Mouse (Mus musculus) heart, embryonic 10.5 days (tissue): ENCODE results near the gene Copz1. TPM values are rescaled to one million over a fixed set of nuclear protein-coding genes. Genes with fewer than 3 reads are reported as not detected.

Experiments
- DNase-seq: peaks from one replicate; pipeline ENCODE4 v3.0.0-alpha.2; 2017; ENCODE audit warnings: low spot score
- H3K27ac ChIP-seq: fragments of 300-500 bp; sonication (generic); 2 replicates; pipeline ENCODE4 v1.5.1; 2016; ENCODE audit warnings: mild to moderate bottlenecking
- H3K27me3 ChIP-seq: fragments of 300-500 bp; sonication (generic); 2 replicates; pipeline ENCODE4 v1.6.1; 2016; ENCODE audit warnings: mild to moderate bottlenecking; ENCODE audit not compliant: poor library complexity, insufficient read depth, severe bottlenecking
- H3K36me3 ChIP-seq: fragments of 300-500 bp; sonication (generic); 2 replicates; pipeline ENCODE4 v1.6.1; 2016; ENCODE audit warnings: mild to moderate bottlenecking, moderate library complexity
- H3K4me1 ChIP-seq: fragments of 300-500 bp; sonication (generic); 2 replicates; pipeline ENCODE4 v1.6.1; 2016; ENCODE audit warnings: mild to moderate bottlenecking
- H3K4me3 ChIP-seq: fragments of 300-500 bp; sonication (generic); 2 replicates; pipeline ENCODE4 v1.5.1; 2016; ENCODE audit warnings: mild to moderate bottlenecking, moderate library complexity
- H3K9me3 ChIP-seq: fragments of 300-500 bp; sonication (generic); 2 replicates; pipeline ENCODE4 v1.6.1; 2016; ENCODE audit warnings: mild to moderate bottlenecking, moderate library complexity
- WGBS: fragments of 180-500 bp; shearing (Covaris S2); methylation state at CpG from one replicate; pipeline ENCODE4 v1.1.7; 2016; 5-methylcytosine and 5-hydroxymethylcytosine counted together
- polyA plus RNA-seq: library from polyadenylated mRNA; unstranded; fragments of >200 nt; fragmentation: Nextera tagmentation; extraction: Ambion mirVana; gene quantifications from 2 replicates; pipeline ENCODE4 v1.2.1, GENCODE M21; 2016

Gene Copz1
- polyA plus RNA-seq, 1 experiment from 2014 or later, result 264 TPM

DNA sequence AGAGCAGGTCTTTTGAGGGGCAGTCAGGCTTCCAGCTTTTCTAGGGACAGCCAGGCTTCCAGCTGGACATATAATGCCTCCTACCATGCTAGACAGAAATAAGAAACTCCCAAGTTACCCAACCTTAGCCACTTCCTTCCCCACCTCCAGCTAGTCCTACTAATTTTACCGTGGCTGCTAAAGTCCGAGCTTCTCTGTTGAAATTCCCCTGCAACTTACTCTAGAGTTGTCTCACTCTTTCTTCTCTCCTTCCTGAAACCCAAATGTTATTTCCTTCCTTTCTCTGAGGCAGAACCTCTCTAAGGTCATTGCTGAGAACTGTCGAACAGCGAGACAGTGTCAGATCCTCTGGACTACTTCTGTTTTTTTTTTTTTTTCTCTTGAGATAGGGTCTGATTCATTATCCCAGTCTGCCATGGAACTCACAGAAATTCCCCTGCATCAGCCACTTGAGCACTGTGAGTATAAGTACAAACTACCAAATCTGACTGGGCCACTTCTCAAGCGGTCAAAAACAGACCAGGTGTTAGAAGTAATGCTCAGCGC, 37.9 kb downstream of the Copz1 start, which contains the start of gene Gpr84:
Gene Gpr84, minus strand, starts transcription at position 248 of the 546 bp plus-strand sequence.
- Histone ChIP-seq H3K27me3 (peaks cover 29% of the 10 kb centered on the region), H3K4me3 (no peak within 1 kb of the TSS), H3K27ac (no peak within 1 kb of the TSS), H3K9me3 (no peaks in the 10 kb centered on the region), H3K4me1 (peaks cover 47% of the 10 kb centered on the region), H3K36me3 (0 out of 2 replicates have a peak, but pooled peaks cover under 1% of the 10 kb centered on the region)
- DNase-seq, result no peak
- 44% methylated on average over 6 of the region's 6 CpGs for WGBS

DNA sequence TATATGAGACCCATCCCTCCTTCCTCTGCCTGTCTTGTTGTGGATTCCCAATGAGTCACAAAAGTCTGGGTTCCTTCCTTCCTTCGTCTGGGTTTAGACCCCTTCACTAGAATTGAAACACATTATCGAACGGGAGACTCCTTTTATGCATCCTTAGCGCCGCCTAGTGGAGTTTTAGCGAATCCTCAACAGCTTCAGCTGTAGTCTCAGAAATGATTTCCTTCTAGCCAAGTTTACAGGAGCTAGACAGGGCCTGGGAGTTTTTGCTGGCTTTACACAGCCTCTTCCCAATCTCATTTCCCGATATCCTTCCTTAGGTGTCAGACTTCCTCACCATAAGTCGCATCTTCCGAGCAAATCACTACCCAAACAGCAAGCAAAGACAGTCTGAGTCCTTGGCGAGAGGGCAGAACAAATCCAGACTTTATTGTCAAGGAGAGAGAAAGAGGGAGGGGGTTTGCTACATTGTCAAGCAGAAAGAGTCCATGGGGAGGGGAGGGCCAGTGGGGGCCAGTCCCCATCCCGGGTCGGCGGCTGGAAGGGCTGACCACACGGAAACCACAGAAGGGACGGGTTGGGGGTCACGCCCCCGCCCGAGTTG, 41.1 kb downstream of the Copz1 start:
- Histone ChIP-seq H3K27ac (peak overlapping the region; percentile 44; the same call in 1 of the 2 replicates), H3K4me1 (peaks cover 40% of the 10 kb centered on the region), H3K27me3 (peaks cover 27% of the 10 kb centered on the region), H3K4me3 (peak overlapping the region; percentile 57), H3K36me3 (peaks cover 28% of the 10 kb centered on the region), H3K9me3 (no peaks in the 10 kb centered on the region)
- no peak for DNase-seq
- 19% methylated on average over 18 of the region's 18 CpGs for WGBS

DNA sequence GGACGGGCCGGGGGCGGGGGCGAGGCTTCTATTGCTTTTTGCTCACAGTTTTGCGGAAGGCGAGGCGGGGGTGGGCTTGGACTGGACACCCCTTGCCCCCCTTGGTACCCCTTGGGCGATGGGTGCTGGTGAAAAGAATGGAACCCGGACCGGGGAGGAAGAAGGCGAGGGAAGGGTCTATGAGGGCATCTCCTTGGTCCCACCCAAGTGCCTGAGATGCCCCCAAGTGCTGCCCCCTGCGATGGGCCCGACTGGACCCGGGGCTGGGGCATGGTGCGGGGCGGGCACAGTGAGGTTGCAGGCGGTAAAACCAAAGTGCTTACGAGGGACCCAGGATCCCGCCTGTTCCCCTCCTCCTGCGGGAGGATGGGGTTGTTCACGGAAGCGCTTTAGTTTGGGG, 41.7 kb downstream of the Copz1 start:
- no peak for DNase-seq
- WGBS, result 37% methylated on average over 21 of the region's 22 CpGs
- Histone ChIP-seq H3K4me3 (peak overlapping the region; percentile 57), H3K4me1 (peaks cover 35% of the 10 kb centered on the region), H3K9me3 (no peaks in the 10 kb centered on the region), H3K27ac (peak overlapping the region; percentile 44; the same call in 1 of the 2 replicates), H3K27me3 (peaks cover 21% of the 10 kb centered on the region), H3K36me3 (peaks cover 34% of the 10 kb centered on the region)

DNA sequence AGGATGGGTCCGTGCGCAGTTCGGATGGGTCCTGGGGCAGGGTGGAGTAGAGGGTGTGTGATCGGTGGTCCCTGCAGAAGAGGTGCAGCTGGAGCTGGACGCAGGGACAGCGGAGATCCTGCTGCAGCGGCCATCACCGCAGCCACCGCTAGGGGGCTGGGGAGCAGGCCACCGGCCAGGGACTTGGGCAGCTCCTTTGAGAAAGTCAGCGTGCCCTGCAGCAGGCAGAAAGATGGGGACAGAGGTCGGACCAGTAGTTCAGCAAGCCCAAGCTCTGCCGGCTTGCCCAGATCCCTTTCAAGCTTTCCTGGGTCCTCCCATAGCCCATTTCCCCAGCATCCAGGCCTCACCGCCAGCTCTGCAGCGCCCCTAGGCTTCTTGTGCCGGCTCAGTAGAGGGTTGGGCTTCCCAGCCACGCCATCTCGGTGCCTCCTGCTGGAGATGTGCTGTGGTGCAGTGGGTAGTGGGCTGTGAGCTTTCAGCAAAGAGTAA, 42.5 kb downstream of the Copz1 start:
- WGBS, result 2% methylated on average over 18 of the region's 18 CpGs

DNA sequence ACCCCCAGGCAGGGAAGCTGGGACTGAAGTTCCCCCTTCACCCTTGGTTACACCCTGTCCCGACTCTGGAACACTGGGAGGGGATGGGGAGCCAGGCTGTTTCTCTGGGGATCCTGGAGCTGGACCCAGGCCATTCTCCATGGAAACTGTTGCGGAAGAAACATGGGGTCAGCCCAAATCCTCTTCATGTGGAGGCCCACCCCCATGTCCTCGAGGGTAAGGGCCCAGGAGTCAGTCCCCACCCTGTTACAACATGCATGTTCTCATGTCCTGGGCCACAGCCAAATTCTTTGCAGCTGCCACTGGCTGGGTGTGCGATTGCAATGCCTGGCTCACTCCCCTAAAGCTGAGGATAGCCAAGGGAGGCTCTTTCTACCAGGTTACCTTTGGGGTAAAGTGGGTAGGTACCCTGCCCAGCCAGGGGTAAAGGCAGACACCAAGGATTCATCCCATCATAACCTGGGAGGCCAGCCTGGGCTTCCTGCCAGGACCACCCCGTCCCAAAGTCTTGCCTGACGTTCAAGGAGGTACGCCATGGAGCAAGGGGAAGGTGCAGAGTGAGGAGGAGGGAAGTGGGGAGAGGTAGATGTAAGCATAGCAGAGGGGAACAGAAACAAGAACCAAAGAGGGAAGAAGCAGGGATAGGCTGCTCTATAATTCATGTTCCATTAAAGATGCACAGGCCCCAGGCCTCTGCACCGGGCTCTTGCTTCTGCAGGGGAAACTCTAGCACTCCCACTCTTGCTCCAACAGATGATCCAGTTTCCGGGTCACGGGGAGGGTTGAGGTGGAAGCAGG, 43.7 kb downstream of the Copz1 start:
- H3K9me3 ChIP-seq, result no peaks in the 10 kb centered on the region
- H3K4me3 ChIP-seq, result no peak overlapping the region; the same call in 1 of the 2 replicates
- H3K27me3 ChIP-seq, result peaks cover 13% of the 10 kb centered on the region; the same call in 1 of the 2 replicates
- peaks cover 39% of the 10 kb centered on the region for H3K4me1 ChIP-seq
- no peak overlapping the region for H3K27ac ChIP-seq
- WGBS, result 84% methylated on average over 10 of the region's 10 CpGs
- peaks cover 42% of the 10 kb centered on the region for H3K36me3 ChIP-seq
- no peak for DNase-seq

More for the DNA sequence above, 42.5 kb downstream of the Copz1 start:
- peaks cover 13% of the 10 kb centered on the region; the same call in 1 of the 2 replicates for H3K27me3 ChIP-seq
- H3K4me1 ChIP-seq, result peaks cover 35% of the 10 kb centered on the region
- H3K4me3 ChIP-seq, result peak overlapping the region; percentile 57
- peaks cover 39% of the 10 kb centered on the region for H3K36me3 ChIP-seq
- no peaks in the 10 kb centered on the region for H3K9me3 ChIP-seq
- DNase-seq, result peak; percentile 91
- peak overlapping the region; percentile 64 for H3K27ac ChIP-seq

DNA sequence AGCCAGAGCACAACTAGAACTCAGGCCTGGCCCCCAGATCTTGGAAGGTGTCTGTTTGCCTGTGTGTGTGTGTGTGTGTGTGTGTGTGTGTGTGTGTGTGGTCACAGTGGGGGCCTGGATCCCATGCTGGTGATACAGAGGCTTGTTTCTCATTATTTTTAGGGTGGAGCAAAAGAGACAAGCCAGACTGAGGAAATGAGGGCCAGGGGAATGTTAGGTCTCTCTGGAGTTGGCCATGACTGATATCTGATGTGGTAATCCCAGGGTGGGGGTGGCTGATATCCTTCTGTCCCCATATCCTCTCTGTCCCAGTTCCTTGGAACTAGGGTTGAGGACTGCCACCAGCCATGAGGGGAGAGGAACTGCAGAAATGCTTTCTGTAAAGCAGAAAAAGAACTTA, 44.6 kb downstream of the Copz1 start:
- Histone ChIP-seq H3K27me3 (peaks cover 13% of the 10 kb centered on the region; the same call in 1 of the 2 replicates), H3K4me1 (peaks cover 49% of the 10 kb centered on the region), H3K4me3 (no peak overlapping the region), H3K36me3 (peaks cover 42% of the 10 kb centered on the region), H3K27ac (no peak overlapping the region), H3K9me3 (no peaks in the 10 kb centered on the region)
- DNase-seq, result no peak

DNA sequence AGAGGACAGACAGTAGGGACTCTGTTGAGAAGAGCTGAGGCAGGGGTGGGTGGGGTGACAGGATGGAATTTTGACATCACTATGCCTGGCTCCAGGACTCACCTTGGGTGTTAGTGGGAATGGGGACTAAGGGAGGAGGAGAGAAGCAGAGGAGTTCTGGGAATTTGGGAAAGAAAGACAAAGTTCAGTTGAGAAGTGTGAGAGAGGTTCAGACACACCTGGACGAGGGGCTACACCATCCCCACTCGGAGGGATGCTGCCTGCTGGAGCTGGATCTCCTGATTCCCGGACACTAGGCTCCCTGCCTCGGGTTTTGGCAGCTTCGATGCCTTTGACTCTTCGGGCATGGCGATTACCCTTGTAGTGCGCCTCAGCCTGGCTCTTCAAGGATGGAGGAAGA, 45.2 kb downstream of the Copz1 start:
- Histone ChIP-seq H3K27ac (peak overlapping the region; percentile 24; the same call in 1 of the 2 replicates), H3K4me3 (no peak overlapping the region), H3K9me3 (no peaks in the 10 kb centered on the region), H3K27me3 (peaks cover 13% of the 10 kb centered on the region; the same call in 1 of the 2 replicates), H3K4me1 (peaks cover 55% of the 10 kb centered on the region), H3K36me3 (peaks cover 42% of the 10 kb centered on the region)
- 86% methylated on average over 8 of the region's 8 CpGs for whole genome bisulfite sequencing
- no peak for DNase-seq

DNA sequence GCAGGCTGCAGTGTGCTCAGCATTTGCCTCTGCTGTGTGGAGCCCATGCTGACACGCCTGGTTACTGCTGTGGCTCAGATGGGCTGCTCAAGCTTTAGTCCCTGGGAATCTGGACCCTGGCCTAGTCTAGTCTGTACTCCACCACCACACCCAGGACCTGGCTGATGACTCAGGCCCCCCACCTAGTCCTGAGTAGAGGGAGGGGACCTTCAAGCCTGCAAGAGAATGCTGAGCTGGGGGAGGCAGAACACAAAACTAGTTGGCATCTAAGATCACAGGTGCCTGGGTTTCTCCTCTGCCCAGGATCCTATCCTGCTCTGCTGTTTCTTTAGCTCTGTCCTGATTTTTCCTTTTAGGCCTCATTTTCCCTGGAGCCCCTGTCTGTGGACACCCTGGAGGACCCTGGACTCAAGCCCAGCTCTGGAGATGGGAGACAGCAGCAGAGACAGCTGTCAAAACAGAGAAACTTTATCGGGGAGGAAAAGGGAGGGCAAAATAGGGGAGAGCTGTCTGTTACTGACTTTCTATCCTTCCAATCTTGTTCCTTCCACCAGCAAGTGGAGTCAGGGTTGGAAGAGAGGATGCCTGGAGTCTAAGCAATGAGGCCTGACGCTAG, 45.8 kb downstream of the Copz1 start:
- Histone ChIP-seq H3K36me3 (peaks cover 42% of the 10 kb centered on the region), H3K9me3 (no peaks in the 10 kb centered on the region), H3K4me3 (no peak overlapping the region), H3K4me1 (peaks cover 57% of the 10 kb centered on the region), H3K27me3 (peaks cover 13% of the 10 kb centered on the region; the same call in 1 of the 2 replicates), H3K27ac (no peak overlapping the region)
- no peak for DNase-seq
- 69% methylated on average over 3 of the region's 3 CpGs for WGBS

DNA sequence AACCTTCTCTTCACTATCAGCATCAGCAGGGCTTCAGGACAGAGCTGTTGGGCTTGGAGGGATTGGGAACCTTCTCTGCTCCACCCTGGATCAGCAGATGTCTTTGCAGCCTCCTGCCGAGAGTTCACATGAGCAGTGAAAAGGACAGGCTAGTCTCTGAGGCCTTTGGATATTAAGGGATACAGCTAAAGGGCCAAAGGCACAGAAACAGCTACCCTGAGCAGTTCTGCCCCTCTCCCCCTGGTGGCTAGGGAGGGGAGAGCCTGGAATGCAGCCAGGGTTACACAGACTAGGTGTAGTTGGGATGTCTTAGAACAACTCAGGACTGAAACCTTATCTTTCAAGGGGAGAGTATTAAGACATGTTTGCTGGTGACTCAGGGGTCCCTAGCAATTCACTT, 48.6 kb downstream of the Copz1 start:
- Histone ChIP-seq H3K36me3 (peaks cover 35% of the 10 kb centered on the region), H3K27me3 (0 out of 2 replicates have a peak, but pooled peaks cover 3% of the 10 kb centered on the region), H3K9me3 (no peaks in the 10 kb centered on the region), H3K27ac (no peak overlapping the region), H3K4me3 (no peak overlapping the region), H3K4me1 (peaks cover 39% of the 10 kb centered on the region)
- 65% methylated on average over 1 of the region's 1 CpGs for WGBS
- no peak for DNase-seq

DNA sequence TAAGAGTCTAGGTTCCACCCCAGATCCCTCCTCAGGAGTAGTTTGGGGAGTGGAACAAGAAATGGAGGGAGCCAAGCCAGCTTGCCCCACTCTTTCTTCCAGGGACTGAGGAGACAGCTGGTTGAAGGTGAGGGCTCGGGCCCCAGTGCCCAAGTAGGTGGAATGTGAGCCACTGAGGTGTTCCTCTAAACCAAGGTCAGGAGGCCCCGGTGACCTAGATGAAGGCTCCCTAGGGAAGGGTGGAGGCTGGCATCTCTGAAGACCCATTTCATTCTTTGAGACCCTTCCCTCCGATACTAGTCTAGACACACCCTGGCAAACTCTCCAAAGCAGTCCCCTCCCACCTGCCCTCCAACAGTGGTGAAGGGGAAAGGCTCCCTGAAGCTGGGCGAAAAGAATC, 49.9 kb downstream of the Copz1 start:
- Histone ChIP-seq H3K36me3 (peaks cover 23% of the 10 kb centered on the region), H3K9me3 (no peaks in the 10 kb centered on the region), H3K27ac (peak overlapping the region; percentile 94), H3K4me3 (peak overlapping the region; percentile 85), H3K4me1 (peaks cover 35% of the 10 kb centered on the region), H3K27me3 (no peaks in the 10 kb centered on the region)
- 52% methylated on average over 4 of the region's 4 CpGs for WGBS
- no peak for DNase-seq

DNA sequence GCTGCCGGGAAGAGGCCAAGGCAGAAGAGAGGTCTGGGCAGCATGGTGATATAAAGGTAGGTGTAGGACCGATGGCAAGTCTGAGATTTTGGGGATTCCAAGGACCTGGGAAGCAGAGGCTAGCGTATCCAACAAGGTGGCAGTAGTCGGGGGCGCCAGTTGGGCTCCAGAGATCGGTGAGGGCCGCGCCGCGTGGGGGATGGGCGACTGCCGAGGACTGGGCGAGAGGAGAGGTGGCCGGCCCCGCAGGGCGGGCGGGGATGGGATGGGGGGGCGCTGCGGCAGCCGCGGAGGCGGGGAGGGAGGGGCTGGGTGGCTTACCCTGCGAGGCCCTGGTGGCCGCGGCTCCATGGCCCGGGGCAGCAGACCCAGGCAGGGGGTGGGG, 50.5 kb downstream of the Copz1 start:
- Histone ChIP-seq H3K27me3 (no peaks in the 10 kb centered on the region), H3K36me3 (peaks cover 18% of the 10 kb centered on the region), H3K4me3 (peak overlapping the region; percentile 85), H3K4me1 (peaks cover 35% of the 10 kb centered on the region), H3K9me3 (no peaks in the 10 kb centered on the region), H3K27ac (peak overlapping the region; percentile 94)
- WGBS, result 0% methylated on average over 25 of the region's 26 CpGs
- no peak for DNase-seq

DNA sequence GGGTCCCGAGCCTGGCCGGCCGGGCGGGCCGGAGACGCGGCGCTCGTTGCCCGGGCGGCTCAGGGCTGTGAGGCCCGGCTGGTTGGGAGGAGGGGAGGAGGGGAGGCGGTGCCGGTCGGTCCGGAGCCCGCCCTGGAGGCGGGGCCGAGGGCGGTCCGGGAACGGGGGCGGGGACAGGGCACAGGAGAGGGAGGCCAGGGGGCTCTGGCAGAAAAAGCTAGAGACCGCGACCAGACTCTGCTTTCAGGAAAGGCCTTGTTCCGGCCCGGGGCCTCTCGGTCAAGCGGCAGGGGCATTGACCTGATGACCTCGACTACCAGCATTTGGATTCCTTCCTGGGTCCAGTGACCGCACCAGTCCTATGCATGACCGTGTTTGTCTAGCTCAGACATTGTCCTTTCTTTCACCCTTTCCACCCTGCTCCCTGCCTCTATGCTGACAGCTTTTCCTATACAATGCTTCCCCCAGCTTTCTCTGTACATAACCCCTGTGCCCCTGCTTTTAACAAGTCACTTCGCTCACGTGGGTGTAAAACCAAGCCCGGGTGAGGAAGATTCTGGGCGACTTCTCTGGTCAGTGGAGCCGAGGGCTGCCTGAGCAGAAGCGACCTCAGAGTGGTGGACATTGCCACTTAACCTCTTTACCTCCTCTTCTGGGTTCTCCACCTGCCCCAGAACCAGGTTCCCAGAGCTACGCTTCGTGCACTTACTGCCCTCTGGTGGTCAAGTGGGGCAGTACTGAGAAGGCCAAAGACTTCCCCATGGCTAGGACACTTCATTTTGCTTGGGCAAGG, 51.1 kb downstream of the Copz1 start:
- Histone ChIP-seq H3K36me3 (peaks cover 13% of the 10 kb centered on the region), H3K27ac (peak overlapping the region; percentile 94), H3K4me3 (peak overlapping the region; percentile 85), H3K27me3 (no peaks in the 10 kb centered on the region), H3K4me1 (peaks cover 35% of the 10 kb centered on the region), H3K9me3 (no peaks in the 10 kb centered on the region)
- DNase-seq, result peak; percentile 96
- 2% methylated on average over 40 of the region's 40 CpGs for WGBS
